Mouse (Mus musculus) liver, embryonic 14.5 days (tissue): ENCODE data around the gene Tsen34.
"Not testable (repeated sequence)": the region's sequence is repeated elsewhere in the genome, so short reads cannot be mapped to it uniquely, and the experiment has no call there.

ENCODE experiments used
- CTCF ChIP-seq: IDR thresholded peaks from 2 replicates; pipeline ENCODE4 v1.5.1; 2016; ENCODE audit warnings: antibody characterized with exemption, low read depth, control low read depth
- EP300 ChIP-seq: IDR thresholded peaks from 2 replicates; pipeline ENCODE4 v1.6.1; 2016; ENCODE audit warnings: antibody characterized with exemption, low read depth

GRCm38 (mm10) chr7:3705461-3705860 is 12.8 kb downstream of the Tsen34 start:
- TF ChIP-seq CTCF, EP300: not testable (repeated sequence)
